Mouse (Mus musculus): Measurements from ENCODE around the gene Myo6. TPM values are rescaled to one million over a fixed set of nuclear protein-coding genes. Genes with fewer than 3 reads are reported as not detected.

Myo6 gene
- polyA plus RNA-seq, 1 experiment = 36.8 TPM

DNA sequence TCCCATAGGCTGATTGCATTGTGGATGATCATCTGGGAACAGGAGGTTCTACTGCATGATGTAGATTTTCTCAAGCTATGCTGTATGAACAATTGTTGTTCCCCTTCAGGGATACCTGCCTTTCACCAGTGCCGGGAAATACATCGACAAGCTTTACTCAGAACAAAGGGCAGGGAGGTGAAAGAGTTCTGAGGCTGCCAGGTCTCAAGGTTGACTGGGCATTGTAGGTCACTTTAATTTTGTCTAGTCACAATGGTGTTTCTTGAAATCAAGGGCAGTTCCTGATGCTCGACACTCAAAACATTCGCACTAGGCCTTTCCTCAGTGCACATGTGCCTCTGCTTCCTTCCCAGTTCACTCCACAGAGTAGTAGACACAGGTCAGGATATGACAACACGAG, 15.9 kb downstream of the Myo6 start:
- peak overlapping the region; percentile 65; the same call in 1 of the 2 replicates for H3K27ac ChIP-seq (ENCODE audit: insufficient read depth, low read depth, low read length)
- H3K4me1 ChIP-seq (ENCODE audit: control insufficient read depth, insufficient read depth, insufficient read length, low read length) = peaks cover 22% of the 10 kb centered on the region
- no peaks in the 10 kb centered on the region for H3K27me3 ChIP-seq (ENCODE audit: control insufficient read depth, insufficient read depth, low read length)
- peaks cover 2% of the 10 kb centered on the region; the same call in 1 of the 2 replicates for H3K36me3 ChIP-seq (ENCODE audit: control insufficient read depth, insufficient read depth, low read length)
- TF ChIP-seq CTCF (IDR thresholded peaks at IDR 0.05; ENCODE audit: extremely low read depth, insufficient read length, insufficient replicate concordance, low read depth, low read length) = no peak
- TF ChIP-seq POLR2A (IDR thresholded peaks at IDR 0.05; ENCODE audit: low read depth, low read length) = no peak
- H3K4me3 ChIP-seq (ENCODE audit: low read depth, low read length) = no peak overlapping the region
- WGBS = 74% methylated on average over 5 of the region's 5 CpGs

GRCm38 (mm10) chr9:80181692-80182091, 16.9 kb downstream of the Myo6 start:
- peak overlapping the region; percentile 65 for H3K27ac ChIP-seq (ENCODE audit: insufficient read depth, low read depth, low read length)
- H3K27me3 ChIP-seq (ENCODE audit: control insufficient read depth, insufficient read depth, low read length) = no peaks in the 10 kb centered on the region
- WGBS = 38% methylated on average over 1 of the region's 1 CpGs
- peaks cover 2% of the 10 kb centered on the region; the same call in 1 of the 2 replicates for H3K36me3 ChIP-seq (ENCODE audit: control insufficient read depth, insufficient read depth, low read length)
- no peak for TF ChIP-seq CTCF (IDR thresholded peaks at IDR 0.05; ENCODE audit: extremely low read depth, insufficient read length, insufficient replicate concordance, low read depth, low read length)
- TF ChIP-seq POLR2A (IDR thresholded peaks at IDR 0.05; ENCODE audit: low read depth, low read length) = no peak
- H3K4me3 ChIP-seq (ENCODE audit: low read depth, low read length) = no peak overlapping the region
- peaks cover 24% of the 10 kb centered on the region for H3K4me1 ChIP-seq (ENCODE audit: control insufficient read depth, insufficient read depth, insufficient read length, low read length)

GRCm38 (mm10) chr9:80184138-80184537, 19.3 kb downstream of the Myo6 start:
- Histone ChIP-seq H3K27ac (ENCODE audit: insufficient read depth, low read depth, low read length) (no peak overlapping the region), H3K4me1 (ENCODE audit: control insufficient read depth, insufficient read depth, insufficient read length, low read length) (peaks cover 20% of the 10 kb centered on the region; the same call in 1 of the 2 replicates), H3K36me3 (ENCODE audit: control insufficient read depth, insufficient read depth, low read length) (peaks cover 2% of the 10 kb centered on the region; the same call in 1 of the 2 replicates), H3K27me3 (ENCODE audit: control insufficient read depth, insufficient read depth, low read length) (no peaks in the 10 kb centered on the region), H3K4me3 (ENCODE audit: low read depth, low read length) (no peak overlapping the region)
- WGBS = 72% methylated on average over 5 of the region's 5 CpGs
- no peak for TF ChIP-seq CTCF (IDR thresholded peaks at IDR 0.05; ENCODE audit: extremely low read depth, insufficient read length, insufficient replicate concordance, low read depth, low read length)

DNA sequence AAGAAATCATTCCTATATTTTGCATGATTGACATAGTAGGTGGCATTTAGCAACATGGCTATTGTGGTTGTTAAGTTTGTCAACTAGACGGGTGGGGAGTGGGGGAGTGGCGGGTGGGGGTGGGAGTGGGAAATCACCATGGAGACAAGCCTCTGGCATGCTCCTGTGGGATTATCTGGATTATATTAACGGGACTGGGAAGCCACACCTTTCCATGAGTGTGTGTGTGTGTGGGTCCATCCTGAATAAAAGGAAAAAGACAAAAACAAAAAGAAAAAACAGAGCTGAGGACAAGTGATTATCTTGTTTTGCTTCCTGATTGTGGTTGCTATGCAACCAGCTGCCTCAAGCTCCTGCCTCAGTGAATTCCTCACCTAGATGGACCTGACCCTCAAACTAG, 20.9 kb downstream of the Myo6 start:
- peaks cover 2% of the 10 kb centered on the region; the same call in 1 of the 2 replicates for H3K36me3 ChIP-seq (ENCODE audit: control insufficient read depth, insufficient read depth, low read length)
- H3K4me1 ChIP-seq (ENCODE audit: control insufficient read depth, insufficient read depth, insufficient read length, low read length) = peaks cover 14% of the 10 kb centered on the region; the same call in 1 of the 2 replicates
- no peak overlapping the region for H3K4me3 ChIP-seq (ENCODE audit: low read depth, low read length)
- WGBS = 66% methylated on average over 3 of the region's 3 CpGs
- TF ChIP-seq POLR2A (IDR thresholded peaks at IDR 0.05; ENCODE audit: low read depth, low read length) = no peak
- H3K27me3 ChIP-seq (ENCODE audit: control insufficient read depth, insufficient read depth, low read length) = no peaks in the 10 kb centered on the region
- no peak overlapping the region for H3K27ac ChIP-seq (ENCODE audit: insufficient read depth, low read depth, low read length)

DNA sequence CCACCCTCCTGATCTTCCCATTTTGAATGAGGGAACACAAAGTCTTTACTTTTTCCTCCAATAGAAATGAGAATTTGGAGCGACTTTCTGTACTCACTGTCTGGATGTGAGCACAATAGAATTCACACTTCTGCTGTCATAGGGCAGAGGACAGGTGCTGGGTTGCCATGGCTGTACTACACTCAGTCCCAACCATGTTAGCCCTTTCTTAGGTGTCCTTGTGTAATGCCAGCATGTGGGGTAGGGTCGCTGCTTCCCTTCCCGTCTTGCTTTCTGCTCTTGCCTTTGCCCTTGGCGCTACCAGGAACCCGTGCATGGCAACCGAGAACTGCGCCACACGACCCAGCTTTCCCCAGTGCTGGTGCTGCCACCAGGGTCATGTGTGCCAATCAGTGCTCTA, 21.9 kb downstream of the Myo6 start:
- TF ChIP-seq CTCF (IDR thresholded peaks at IDR 0.05; ENCODE audit: extremely low read depth, insufficient read length, insufficient replicate concordance, low read depth, low read length) (no peak), POLR2A (IDR thresholded peaks at IDR 0.05; ENCODE audit: low read depth, low read length) (no peak)
- H3K4me3 ChIP-seq (ENCODE audit: low read depth, low read length) = no peak overlapping the region
- H3K4me1 ChIP-seq (ENCODE audit: control insufficient read depth, insufficient read depth, insufficient read length, low read length) = peaks cover 13% of the 10 kb centered on the region; the same call in 1 of the 2 replicates
- H3K27me3 ChIP-seq (ENCODE audit: control insufficient read depth, insufficient read depth, low read length) = no peaks in the 10 kb centered on the region
- peaks cover 2% of the 10 kb centered on the region; the same call in 1 of the 2 replicates for H3K36me3 ChIP-seq (ENCODE audit: control insufficient read depth, insufficient read depth, low read length)
- WGBS = 90% methylated on average over 8 of the region's 8 CpGs
- H3K27ac ChIP-seq (ENCODE audit: insufficient read depth, low read depth, low read length) = no peak overlapping the region

GRCm38 (mm10) chr9:80188324-80188893, 23.6 kb downstream of the Myo6 start:
- WGBS = 66% methylated on average over 5 of the region's 5 CpGs
- Histone ChIP-seq H3K27ac (ENCODE audit: insufficient read depth, low read depth, low read length) (no peak overlapping the region), H3K4me3 (ENCODE audit: low read depth, low read length) (no peak overlapping the region), H3K36me3 (ENCODE audit: control insufficient read depth, insufficient read depth, low read length) (no peaks in the 10 kb centered on the region), H3K4me1 (ENCODE audit: control insufficient read depth, insufficient read depth, insufficient read length, low read length) (peaks cover 18% of the 10 kb centered on the region; the same call in 1 of the 2 replicates), H3K27me3 (ENCODE audit: control insufficient read depth, insufficient read depth, low read length) (no peaks in the 10 kb centered on the region)
- TF ChIP-seq CTCF (IDR thresholded peaks at IDR 0.05; ENCODE audit: extremely low read depth, insufficient read length, insufficient replicate concordance, low read depth, low read length) (no peak), POLR2A (IDR thresholded peaks at IDR 0.05; ENCODE audit: low read depth, low read length) (no peak)

GRCm38 (mm10) chr9:80191240-80191639, 26.4 kb downstream of the Myo6 start:
- Histone ChIP-seq H3K4me3 (ENCODE audit: low read depth, low read length) (no peak overlapping the region), H3K27ac (ENCODE audit: insufficient read depth, low read depth, low read length) (peak overlapping the region; percentile 27), H3K27me3 (ENCODE audit: control insufficient read depth, insufficient read depth, low read length) (no peaks in the 10 kb centered on the region), H3K4me1 (ENCODE audit: control insufficient read depth, insufficient read depth, insufficient read length, low read length) (peaks cover 18% of the 10 kb centered on the region; the same call in 1 of the 2 replicates), H3K36me3 (ENCODE audit: control insufficient read depth, insufficient read depth, low read length) (no peaks in the 10 kb centered on the region)
- 30% methylated on average over 6 of the region's 6 CpGs for WGBS
- TF ChIP-seq POLR2A (IDR thresholded peaks at IDR 0.05; ENCODE audit: low read depth, low read length) (no peak), CTCF (IDR thresholded peaks at IDR 0.05; ENCODE audit: extremely low read depth, insufficient read length, insufficient replicate concordance, low read depth, low read length) (no peak)
